Mouse (Mus musculus) kidney, embryonic 16.5 days (tissue): ENCODE measurements around the gene Pde1b. TPM values are rescaled to one million over a fixed set of nuclear protein-coding genes. Genes with fewer than 3 reads are reported as not detected.

Experiments used
- ATAC-seq: fragments of 200-750 bp; cut with Nextera tagmentation; 2 replicates; pipeline ENCODE4 v1.8.0; 2017; ENCODE audit warnings: moderate TSS enrichment; ENCODE audit not compliant: low FRiP score, low TSS enrichment
- H3K27ac ChIP-seq: fragments of 300-500 bp; sonication (generic); 2 replicates; pipeline ENCODE4 v1.5.1; 2014; ENCODE audit warnings: low read length
- H3K27me3 ChIP-seq: fragments of 300-500 bp; sonication (generic); 2 replicates; pipeline ENCODE4 v1.6.1; 2014; ENCODE audit warnings: low read length, control low read depth, mixed read lengths; ENCODE audit not compliant: insufficient read depth
- H3K36me3 ChIP-seq: fragments of 300-500 bp; sonication (generic); 2 replicates; pipeline ENCODE4 v1.6.1; 2014; ENCODE audit warnings: low read length, control low read depth, mixed read lengths; ENCODE audit not compliant: insufficient read depth
- H3K4me1 ChIP-seq: fragments of 300-500 bp; sonication (generic); 2 replicates; pipeline ENCODE4 v1.6.1; 2014; ENCODE audit warnings: low read length, control low read depth, mixed read lengths; ENCODE audit not compliant: insufficient read depth
- H3K4me2 ChIP-seq: fragments of 300-500 bp; sonication (generic); replicated peaks from 2 replicates; pipeline ENCODE4 v1.6.1; 2014; ENCODE audit warnings: low read depth, low read length
- H3K4me3 ChIP-seq: fragments of 300-500 bp; sonication (generic); 2 replicates; pipeline ENCODE4 v1.5.1; 2014; ENCODE audit warnings: mild to moderate bottlenecking, low read length
- H3K9ac ChIP-seq: fragments of 300-500 bp; sonication (generic); replicated peaks from 2 replicates; pipeline ENCODE4 v1.6.1; 2014; ENCODE audit warnings: low read length
- H3K9me3 ChIP-seq: fragments of 300-500 bp; sonication (generic); 2 replicates; pipeline ENCODE4 v1.6.1; 2016; ENCODE audit warnings: low read length, control low read depth
- WGBS: fragments of 180-500 bp; shearing (Covaris S2); extraction: QIAGEN DNeasy Blood & Tissue Kit; methylation state at CpG from one replicate; pipeline ENCODE4 v1.1.7; 2014; 5-methylcytosine and 5-hydroxymethylcytosine counted together
- polyA plus RNA-seq: library from polyadenylated mRNA; unstranded; fragments of >200 nt; fragmentation: Nextera tagmentation; extraction: Ambion mirVana; gene quantifications from 2 replicates; pipeline ENCODE4 v1.2.1, GENCODE M21; 2015

Pde1b gene
- polyA plus RNA-seq, 1 experiment from 2014 or later: 4.7 TPM

DNA sequence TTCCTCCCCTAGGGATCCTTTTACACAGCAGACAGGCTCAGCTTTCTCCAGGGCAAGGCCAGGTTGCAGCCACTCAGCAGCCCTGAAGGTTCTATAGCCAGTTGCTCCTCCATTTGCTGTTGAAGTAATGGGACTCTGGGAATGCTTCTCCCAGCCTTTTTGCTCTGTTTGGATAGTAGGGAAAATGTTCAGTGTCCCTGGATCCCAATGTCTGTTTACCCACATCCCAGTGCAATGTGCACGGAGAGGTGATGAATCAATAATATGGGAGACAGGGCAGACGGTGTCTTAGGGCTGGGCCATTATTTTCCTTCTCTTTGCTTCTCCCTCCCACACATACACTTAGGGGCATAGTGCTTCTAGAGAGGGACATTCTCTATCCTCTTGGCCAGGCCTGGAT is 36.4 kb downstream of the Pde1b start:
- H3K27me3 ChIP-seq: peaks cover 26% of the 10 kb centered on the region
- H3K9me3 ChIP-seq: no peaks in the 10 kb centered on the region
- H3K36me3 ChIP-seq: no peaks in the 10 kb centered on the region
- WGBS: 28% methylated on average over 2 of the region's 2 CpGs
- H3K4me2 ChIP-seq: no peak overlapping the region
- no peak overlapping the region; the same call in 1 of the 2 replicates for H3K27ac ChIP-seq
- ATAC-seq: no peak
- H3K9ac ChIP-seq: no peak overlapping the region
- H3K4me1 ChIP-seq: peaks cover 27% of the 10 kb centered on the region
- H3K4me3 ChIP-seq: no peak overlapping the region

DNA sequence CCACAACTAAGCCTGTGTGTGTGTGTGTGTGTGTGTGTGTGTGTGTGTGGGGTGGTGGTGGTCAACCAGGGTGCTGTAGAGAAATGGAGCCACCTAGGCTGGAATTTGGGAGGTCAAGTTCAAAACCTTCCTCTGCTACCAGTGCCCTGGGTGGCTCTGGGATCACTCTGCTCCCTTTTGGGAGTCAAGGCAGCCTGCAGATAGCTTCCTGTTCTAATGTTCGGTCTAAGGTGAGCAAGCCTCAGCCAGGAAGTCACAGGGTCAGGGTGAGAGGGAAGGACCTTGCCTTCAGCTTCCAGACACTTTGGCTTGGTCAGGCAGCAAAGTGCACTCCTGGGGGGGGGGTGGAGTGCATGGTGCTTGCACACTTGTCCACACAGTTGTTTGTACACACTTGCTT is 37.8 kb downstream of the Pde1b start:
- Histone ChIP-seq H3K27ac (no peak overlapping the region), H3K9me3 (no peaks in the 10 kb centered on the region), H3K36me3 (no peaks in the 10 kb centered on the region), H3K9ac (no peak overlapping the region), H3K4me2 (no peak overlapping the region), H3K4me1 (peaks cover 27% of the 10 kb centered on the region), H3K4me3 (no peak overlapping the region), H3K27me3 (peaks cover 23% of the 10 kb centered on the region)
- ATAC-seq: no peak
- WGBS: 31% methylated on average over 1 of the region's 1 CpGs

DNA sequence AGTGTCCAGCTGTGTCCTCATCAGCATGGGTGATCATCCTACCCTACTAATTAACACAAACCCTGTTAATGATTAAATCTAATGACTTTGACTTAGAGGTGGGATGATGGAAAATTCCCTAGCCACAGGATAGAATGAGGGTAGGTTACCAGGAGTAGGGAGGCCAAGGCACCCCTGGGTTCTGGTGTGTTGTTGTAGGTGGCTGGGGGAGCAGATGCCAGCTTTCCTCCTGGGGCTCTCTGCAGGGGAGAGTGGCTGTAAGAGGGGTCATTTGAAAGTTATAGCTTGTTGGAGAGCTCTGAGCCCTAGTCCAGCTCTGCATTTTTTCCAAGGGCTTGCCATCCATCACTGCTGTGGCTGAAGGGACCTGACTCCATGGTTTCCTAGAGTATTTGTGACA is 39.7 kb downstream of the Pde1b start:
- Histone ChIP-seq H3K9me3 (no peaks in the 10 kb centered on the region), H3K4me2 (no peak overlapping the region), H3K4me1 (peaks cover 19% of the 10 kb centered on the region), H3K27me3 (peaks cover 12% of the 10 kb centered on the region), H3K9ac (no peak overlapping the region), H3K4me3 (no peak overlapping the region), H3K27ac (no peak overlapping the region), H3K36me3 (no peaks in the 10 kb centered on the region)
- ATAC-seq: no peak

DNA sequence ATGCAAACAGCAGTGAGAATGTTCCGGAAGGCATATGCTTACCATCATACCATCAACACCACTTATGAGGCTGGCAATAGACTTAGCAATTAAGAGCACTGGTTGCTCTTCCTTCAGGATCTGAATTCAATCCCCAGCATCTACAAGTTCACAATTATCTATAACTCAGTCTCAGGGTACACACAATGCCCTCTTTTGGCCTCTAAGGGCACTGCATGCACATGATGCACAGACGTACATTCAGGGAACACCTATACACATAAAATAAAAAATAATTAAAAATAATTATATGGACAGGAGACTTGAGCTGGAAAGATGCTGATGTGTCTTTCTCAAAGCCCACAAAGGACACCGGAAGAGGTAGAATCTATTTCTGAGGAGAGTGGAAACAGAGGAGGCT is 45.1 kb downstream of the Pde1b start:
- ATAC-seq: no peak
- 87% methylated on average over 3 of the region's 3 CpGs for WGBS
- no peaks in the 10 kb centered on the region for H3K4me1 ChIP-seq

DNA sequence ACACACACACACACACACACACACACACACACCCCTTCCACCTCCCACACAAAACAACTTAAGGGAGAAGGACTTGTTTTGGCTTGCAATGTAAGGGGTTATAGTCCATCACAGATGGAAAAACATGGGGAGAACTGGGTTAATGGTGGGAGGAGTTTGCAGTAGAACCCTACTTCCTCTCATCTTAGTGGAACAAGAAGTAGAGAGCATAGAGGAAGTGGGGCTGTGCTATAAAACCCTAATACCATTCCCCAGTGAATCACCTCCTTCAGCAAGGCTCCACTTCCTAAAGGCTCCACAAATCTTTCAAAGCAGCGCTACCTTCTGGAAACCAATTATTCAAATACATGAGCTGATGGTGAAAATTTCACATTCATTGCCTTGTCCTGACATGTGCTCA is 46.6 kb downstream of the Pde1b start:
- WGBS: 76% methylated on average over 1 of the region's 1 CpGs
- H3K9me3 ChIP-seq: no peaks in the 10 kb centered on the region
- no peak overlapping the region for H3K4me3 ChIP-seq
- no peak for ATAC-seq
- no peaks in the 10 kb centered on the region for H3K27me3 ChIP-seq
- H3K4me2 ChIP-seq: no peak overlapping the region
- H3K36me3 ChIP-seq: no peaks in the 10 kb centered on the region
- no peak overlapping the region for H3K9ac ChIP-seq
- H3K4me1 ChIP-seq: no peaks in the 10 kb centered on the region
- no peak overlapping the region for H3K27ac ChIP-seq

More for the DNA sequence above, 45.1 kb downstream of the Pde1b start:
- Histone ChIP-seq H3K27ac (no peak overlapping the region), H3K4me3 (no peak overlapping the region), H3K9ac (no peak overlapping the region), H3K27me3 (no peaks in the 10 kb centered on the region), H3K4me2 (no peak overlapping the region), H3K9me3 (no peaks in the 10 kb centered on the region), H3K36me3 (no peaks in the 10 kb centered on the region)

DNA sequence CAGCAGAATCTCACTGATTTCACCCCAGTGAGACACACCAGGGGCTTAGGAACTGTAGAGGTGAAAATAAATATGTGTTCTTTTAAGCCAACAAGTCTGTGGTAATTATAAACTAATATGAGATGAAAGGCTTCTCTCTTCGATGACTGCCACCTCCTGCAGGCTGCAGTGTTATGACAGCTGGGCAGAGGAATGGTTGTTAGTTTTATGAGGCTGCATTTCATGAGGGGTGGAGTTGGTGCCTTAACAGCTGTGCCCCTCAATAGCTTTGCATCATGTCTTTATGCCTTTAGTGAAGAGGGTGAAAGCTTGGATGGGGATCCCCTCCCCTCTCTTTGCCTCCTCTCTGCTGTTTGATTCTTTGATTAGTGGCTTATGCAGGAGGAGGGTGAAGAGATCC is 48.2 kb downstream of the Pde1b start:
- no peaks in the 10 kb centered on the region for H3K4me1 ChIP-seq
- WGBS: 3% methylated on average over 1 of the region's 1 CpGs

DNA sequence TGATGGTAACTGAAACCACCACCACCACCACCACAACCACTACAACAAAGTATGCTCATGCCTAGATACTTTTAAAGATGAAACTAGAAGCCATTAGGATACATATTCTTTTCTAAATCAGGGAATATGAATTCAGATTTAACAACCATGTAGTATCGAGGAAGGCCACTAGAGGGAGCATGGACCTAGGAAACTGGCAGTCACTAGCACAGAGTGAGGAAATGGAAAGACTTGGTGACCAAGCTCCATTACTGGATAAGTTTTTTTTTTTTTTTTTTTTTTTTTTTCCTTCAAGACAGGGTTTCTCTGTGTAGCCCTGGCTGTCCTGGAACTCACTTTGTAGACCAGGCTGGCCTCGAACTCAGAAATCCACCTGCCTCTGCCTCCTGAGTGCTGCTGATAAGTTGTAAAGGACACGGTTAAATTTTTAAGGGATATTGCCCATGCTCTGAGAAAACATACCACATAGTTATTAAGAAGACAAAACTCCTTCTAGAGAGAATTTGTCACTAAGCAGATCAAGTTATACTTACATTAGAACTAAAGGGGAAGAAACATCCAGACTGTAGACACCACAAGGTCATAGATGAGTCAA is 49.4 kb downstream of the Pde1b start:
- WGBS: 46% methylated on average over 3 of the region's 3 CpGs
- ATAC-seq: peak; percentile 69; the same call in 1 of the 2 replicates
- Histone ChIP-seq H3K9me3 (no peaks in the 10 kb centered on the region), H3K4me2 (no peak overlapping the region), H3K36me3 (no peaks in the 10 kb centered on the region), H3K9ac (no peak overlapping the region), H3K4me1 (no peaks in the 10 kb centered on the region), H3K4me3 (no peak overlapping the region), H3K27me3 (no peaks in the 10 kb centered on the region), H3K27ac (no peak overlapping the region)

More for the DNA sequence above, 48.2 kb downstream of the Pde1b start:
- ATAC-seq: no peak
- Histone ChIP-seq H3K27ac (no peak overlapping the region), H3K36me3 (no peaks in the 10 kb centered on the region), H3K4me2 (no peak overlapping the region), H3K9ac (no peak overlapping the region), H3K27me3 (no peaks in the 10 kb centered on the region), H3K9me3 (no peaks in the 10 kb centered on the region), H3K4me3 (no peak overlapping the region)

DNA sequence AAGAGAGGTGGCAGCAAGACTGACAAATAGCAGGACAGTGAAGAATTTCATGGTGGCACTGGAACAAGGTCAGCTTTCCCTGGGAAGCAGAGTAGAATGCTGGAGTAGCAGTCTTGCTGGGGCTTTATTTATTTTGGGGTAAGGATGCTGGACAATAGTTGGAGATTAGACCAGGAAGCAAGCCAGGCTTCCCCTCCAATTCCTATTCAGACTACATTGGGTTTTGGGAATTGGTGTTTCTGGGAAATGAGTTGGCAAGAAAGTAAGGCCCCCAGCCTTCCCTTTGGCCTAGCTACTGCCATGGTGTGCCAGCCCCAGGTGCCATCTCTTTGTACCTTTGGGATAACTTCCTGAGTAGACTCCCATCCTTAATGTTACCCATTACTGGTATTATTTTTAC is 62.1 kb downstream of the Pde1b start, which contains the start of gene Glycam1:
Gene Glycam1, minus strand, starts transcription at position 101 of the 400 bp plus-strand sequence.
- no peak within 1 kb of the TSS for H3K9ac ChIP-seq
- no peak within 1 kb of the TSS for H3K4me2 ChIP-seq
- H3K9me3 ChIP-seq: no peaks in the 10 kb centered on the region
- H3K36me3 ChIP-seq: no peaks in the 10 kb centered on the region
- no peak within 1 kb of the TSS for H3K4me3 ChIP-seq
- H3K4me1 ChIP-seq: no peaks in the 10 kb centered on the region
- H3K27me3 ChIP-seq: no peaks in the 10 kb centered on the region
- ATAC-seq: no peak
- H3K27ac ChIP-seq: no peak within 1 kb of the TSS

Other genes with a start within 250 kb of the Pde1b start
- 3.8 and 4.2 TPM in 2 replicates for gene Nfe2, start 244.6 kb upstream of the Pde1b start, polyA plus RNA-seq
- gene Copz1, start 230.3 kb upstream of the Pde1b start, polyA plus RNA-seq: 324 and 333 TPM in 2 replicates
- gene Gpr84, start 192.4 kb upstream of the Pde1b start, polyA plus RNA-seq: 0.30 and 0.67 TPM in 2 replicates
- 12.4 and 14.4 TPM in 2 replicates for gene Zfp385a, start 162.9 kb upstream of the Pde1b start, polyA plus RNA-seq
- gene Itga5, start 136.3 kb upstream of the Pde1b start, polyA plus RNA-seq: 40.7 and 44.3 TPM in 2 replicates
- gene Gtsf1, start 72.6 kb upstream of the Pde1b start, polyA plus RNA-seq: 0.27 TPM in 1 of 2 replicates, not detected in the other
- not detected in 2 replicates for gene Gtsf2, start 54.6 kb upstream of the Pde1b start, polyA plus RNA-seq
- gene Nckap1l, start 49.2 kb upstream of the Pde1b start, polyA plus RNA-seq: 1.6 and 2.0 TPM in 2 replicates
- gene Ppp1r1a, start 35.0 kb downstream of the Pde1b start, polyA plus RNA-seq: 22.8 and 23.5 TPM in 2 replicates
- not detected in 2 replicates for gene Glycam1, start 62.0 kb downstream of the Pde1b start, polyA plus RNA-seq